Mouse (Mus musculus): ENCODE results near the gene Syne2.

Gene Syne2

GRCm38 (mm10) chr12:75817959-75818452 lies at the start of gene Syne2:
Gene Syne2, plus strand, starts transcription at chr12:75818134.
- DNase-seq (ENCODE audit: extremely low spot score, low read depth, low spot score): no peak

- no peak for DNase-seq (ENCODE audit: extremely low spot score, low read depth, low spot score)
Measured at GRCm38 (mm10) chr12:75771410-75771809, 46.5 kb upstream of the Syne2 start.

GRCm38 (mm10) chr12:75772424-75773034 lies 45.4 kb upstream of the Syne2 start:
- DNase-seq (ENCODE audit: extremely low spot score, low read depth, low spot score): no peak

DNA sequence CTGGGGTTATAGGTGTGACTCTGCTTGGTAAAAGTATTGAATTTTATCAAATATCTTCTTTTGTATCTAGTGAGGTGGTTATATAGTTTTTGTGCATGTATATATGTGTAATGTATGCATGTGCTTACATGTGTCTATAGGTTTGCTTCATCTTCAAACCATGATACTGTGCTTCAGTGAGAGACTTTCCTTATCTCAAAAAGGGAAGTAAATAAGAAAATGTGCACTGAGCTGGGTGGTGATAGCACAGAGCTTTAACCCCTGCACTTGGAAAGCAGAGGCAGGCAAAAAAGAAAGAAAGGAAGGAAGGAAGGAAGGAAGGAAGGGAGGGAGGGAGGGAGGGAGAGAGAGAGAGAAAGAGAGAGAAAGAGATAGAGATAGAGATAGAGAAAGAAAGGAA lies 36.5 kb upstream of the Syne2 start:
- no peak for DNase-seq (ENCODE audit: extremely low spot score, low read depth, low spot score)

- no peak for DNase-seq (ENCODE audit: extremely low spot score, low read depth, low spot score)
Measured at GRCm38 (mm10) chr12:75781995-75782394, 35.9 kb upstream of the Syne2 start.

- no peak for DNase-seq (ENCODE audit: extremely low spot score, low read depth, low spot score)
Measured at GRCm38 (mm10) chr12:75784271-75784751, 33.6 kb upstream of the Syne2 start.

DNA sequence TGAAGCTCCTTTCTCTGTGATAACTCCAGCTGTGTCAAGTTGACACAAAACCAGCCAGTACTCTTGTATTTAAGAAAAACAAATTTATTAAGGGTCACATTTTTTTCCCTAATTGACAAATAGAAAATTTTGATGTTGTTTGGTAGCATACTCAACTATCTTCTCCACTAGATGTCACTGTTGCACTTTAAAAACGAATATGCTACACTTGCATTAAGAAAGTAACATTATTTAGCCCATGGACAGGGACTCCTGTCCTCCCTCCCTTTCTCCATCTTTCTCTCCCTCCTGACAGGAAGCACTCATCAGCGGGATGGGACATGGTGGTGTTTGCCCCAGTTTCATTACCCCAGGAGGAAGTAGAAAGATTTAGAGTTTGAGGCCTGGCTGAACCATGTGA lies 31.3 kb upstream of the Syne2 start:
- peak; percentile 62 for DNase-seq (ENCODE audit: extremely low spot score, low read depth, low spot score)

DNA sequence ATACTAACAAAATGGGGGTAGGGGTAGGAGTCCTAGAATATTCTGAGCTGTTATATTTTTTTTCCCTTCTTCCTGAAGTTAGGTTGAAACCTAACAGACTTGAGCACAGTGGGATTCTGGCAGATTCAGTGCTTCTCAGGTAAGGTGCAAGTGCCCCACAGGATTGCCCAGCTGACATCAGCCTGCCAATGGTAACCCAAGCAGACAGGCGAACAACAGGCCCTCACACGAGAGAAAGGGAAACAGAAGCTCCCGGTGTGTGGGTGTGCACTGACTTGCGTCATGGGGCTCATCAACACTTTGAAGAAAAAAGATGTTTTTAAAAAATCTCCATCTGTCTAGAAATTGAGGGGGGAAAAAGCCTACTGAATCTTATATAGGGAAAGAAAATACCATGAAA lies 28.5 kb upstream of the Syne2 start:
- no peak for DNase-seq (ENCODE audit: extremely low spot score, low read depth, low spot score)

GRCm38 (mm10) chr12:75794527-75794926 lies 23.4 kb upstream of the Syne2 start:
- no peak for DNase-seq (ENCODE audit: extremely low spot score, low read depth, low spot score)

- DNase-seq (ENCODE audit: extremely low spot score, low read depth, low spot score): no peak
Measured at GRCm38 (mm10) chr12:75796510-75796909, 21.4 kb upstream of the Syne2 start.

GRCm38 (mm10) chr12:75806281-75806680 lies 11.7 kb upstream of the Syne2 start:
- DNase-seq (ENCODE audit: extremely low spot score, low read depth, low spot score): no peak

DNA sequence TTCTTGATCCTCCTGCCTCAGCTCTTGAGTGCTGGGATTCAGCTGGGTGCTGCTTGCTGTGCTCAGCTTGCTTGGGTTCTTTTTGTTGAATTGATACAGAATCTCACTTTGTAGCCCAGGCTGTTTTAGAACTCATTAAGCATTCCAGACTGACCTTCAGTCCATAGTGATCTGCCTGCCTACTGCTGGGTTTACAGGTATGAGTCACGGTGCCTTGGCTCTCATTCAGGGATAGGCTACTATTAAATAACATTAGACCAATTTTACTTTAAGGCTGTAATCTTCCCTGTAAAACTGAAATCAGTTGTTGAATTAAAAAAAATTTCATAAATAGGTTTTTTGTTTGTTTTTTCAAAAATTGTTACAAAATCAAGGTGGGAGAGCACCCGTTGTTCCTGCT lies 4.2 kb upstream of the Syne2 start:
- no peak for DNase-seq (ENCODE audit: extremely low spot score, low read depth, low spot score)

GRCm38 (mm10) chr12:75814551-75814950 lies 3.4 kb upstream of the Syne2 start:
- no peak for DNase-seq (ENCODE audit: extremely low spot score, low read depth, low spot score)

GRCm38 (mm10) chr12:75816981-75817856 lies 715 bp upstream of the Syne2 start:
- no peak for DNase-seq (ENCODE audit: extremely low spot score, low read depth, low spot score)

DNA sequence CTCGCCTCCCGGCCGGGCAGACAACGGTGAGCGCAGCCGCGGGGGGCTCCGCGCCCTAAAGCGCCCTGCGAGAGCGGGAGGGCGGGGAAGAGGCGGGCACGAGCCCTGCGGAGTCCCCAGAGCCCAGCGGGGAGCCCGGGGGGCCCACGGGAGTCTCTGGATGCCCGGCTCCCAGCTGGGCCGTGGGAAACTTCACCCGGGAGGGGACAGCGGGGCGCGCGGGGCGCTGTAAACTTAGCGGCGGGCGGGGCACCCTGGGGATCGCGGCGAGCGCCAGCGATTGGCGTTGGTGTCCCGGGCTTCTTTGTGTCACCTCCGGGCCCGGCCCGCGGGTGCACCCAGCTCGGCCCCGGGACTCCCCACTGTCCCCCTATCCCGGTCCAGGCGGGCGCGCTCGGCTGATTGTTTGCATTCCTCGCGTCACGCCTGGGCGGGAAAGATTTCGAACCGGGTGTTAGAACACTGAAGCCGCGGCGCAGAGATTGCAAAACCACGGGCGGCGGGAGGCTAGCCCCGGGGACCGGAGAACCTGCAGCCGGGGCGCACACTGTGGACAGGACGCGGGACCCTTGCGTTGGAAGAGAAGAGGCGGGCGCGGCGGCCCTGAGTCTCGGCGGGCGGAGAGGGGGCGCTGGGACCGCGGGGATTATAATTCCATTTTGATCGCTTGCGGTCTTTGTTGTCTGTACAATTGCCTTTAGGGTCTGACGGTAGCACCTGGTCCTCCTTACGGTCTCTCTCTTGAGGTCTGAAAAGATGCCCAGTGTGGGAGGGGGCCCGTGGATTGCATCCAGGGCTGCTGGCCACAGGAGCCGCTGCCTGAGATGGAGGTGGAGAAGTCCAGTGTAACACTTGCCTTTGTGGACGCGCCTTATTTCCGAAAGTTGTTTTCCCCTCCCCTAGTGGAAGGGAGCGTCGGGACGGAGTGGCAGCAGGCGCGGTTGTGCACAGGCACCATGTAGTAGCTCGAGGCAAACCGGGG lies 810 bp downstream of the Syne2 start:
- no peak for DNase-seq (ENCODE audit: extremely low spot score, low read depth, low spot score)

GRCm38 (mm10) chr12:75819481-75819880 lies 1.5 kb downstream of the Syne2 start:
- no peak for DNase-seq (ENCODE audit: extremely low spot score, low read depth, low spot score)

DNA sequence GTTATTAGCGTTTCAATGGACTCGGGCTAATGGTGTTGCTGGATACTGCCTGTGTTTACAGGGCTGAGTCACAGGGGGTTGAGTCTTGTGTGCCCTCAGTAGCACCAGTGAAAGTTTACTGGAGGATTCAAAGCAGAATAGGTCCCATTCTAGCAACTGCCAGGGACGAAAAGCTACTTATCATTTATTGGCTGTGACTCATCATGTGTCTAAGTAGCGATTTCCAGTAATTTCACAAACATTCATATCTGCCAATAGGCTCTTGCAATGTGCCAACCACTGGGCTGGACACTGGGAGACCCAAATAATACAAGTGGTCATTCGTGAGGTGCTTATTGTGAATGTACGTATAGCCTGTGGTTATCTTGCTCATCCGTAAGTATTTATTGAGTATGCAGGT lies 2.3 kb downstream of the Syne2 start:
- DNase-seq (ENCODE audit: extremely low spot score, low read depth, low spot score): no peak

- no peak for DNase-seq (ENCODE audit: extremely low spot score, low read depth, low spot score)
Measured at GRCm38 (mm10) chr12:75822122-75822521, 4.2 kb downstream of the Syne2 start.

DNA sequence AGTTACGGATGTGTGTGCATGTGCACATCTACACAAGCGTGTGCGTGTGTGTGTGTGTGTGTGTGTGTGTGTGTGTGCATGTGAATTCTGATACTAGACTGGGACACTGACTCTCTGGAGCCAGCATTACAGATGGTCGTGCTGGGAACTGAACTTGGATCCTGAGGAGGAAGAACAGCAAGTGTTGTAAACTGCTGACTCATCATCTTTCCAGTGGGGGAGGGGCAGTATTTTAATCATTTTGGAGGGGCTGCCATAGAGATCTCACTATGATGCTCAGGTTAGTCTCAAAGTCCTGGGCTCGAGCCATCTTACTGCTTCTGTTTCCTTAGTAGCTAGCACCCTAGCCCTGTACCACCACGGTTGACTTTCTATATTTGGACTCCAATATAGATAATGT lies 5.5 kb downstream of the Syne2 start:
- no peak for DNase-seq (ENCODE audit: extremely low spot score, low read depth, low spot score)

GRCm38 (mm10) chr12:75825458-75825857 lies 7.5 kb downstream of the Syne2 start:
- DNase-seq (ENCODE audit: extremely low spot score, low read depth, low spot score): no peak
